Mouse (Mus musculus) lung, postnatal 4 days (tissue): ENCODE measurements around the gene Gm20708.
"Not testable (repeated sequence)": the region's sequence is repeated elsewhere in the genome, so short reads cannot be mapped to it uniquely, and the experiment has no call there.

Experiments used
- DNase-seq, 2 experiments: peaks; one replicate each; pipeline ENCODE4 v3.0.0; 2021

The Gm20708 gene

GRCm38 (mm10) chr11:117781199-117781821 lies 28.2 kb upstream of the Gm20708 start:
- DNase-seq = peak; percentile 87 to 90

DNA sequence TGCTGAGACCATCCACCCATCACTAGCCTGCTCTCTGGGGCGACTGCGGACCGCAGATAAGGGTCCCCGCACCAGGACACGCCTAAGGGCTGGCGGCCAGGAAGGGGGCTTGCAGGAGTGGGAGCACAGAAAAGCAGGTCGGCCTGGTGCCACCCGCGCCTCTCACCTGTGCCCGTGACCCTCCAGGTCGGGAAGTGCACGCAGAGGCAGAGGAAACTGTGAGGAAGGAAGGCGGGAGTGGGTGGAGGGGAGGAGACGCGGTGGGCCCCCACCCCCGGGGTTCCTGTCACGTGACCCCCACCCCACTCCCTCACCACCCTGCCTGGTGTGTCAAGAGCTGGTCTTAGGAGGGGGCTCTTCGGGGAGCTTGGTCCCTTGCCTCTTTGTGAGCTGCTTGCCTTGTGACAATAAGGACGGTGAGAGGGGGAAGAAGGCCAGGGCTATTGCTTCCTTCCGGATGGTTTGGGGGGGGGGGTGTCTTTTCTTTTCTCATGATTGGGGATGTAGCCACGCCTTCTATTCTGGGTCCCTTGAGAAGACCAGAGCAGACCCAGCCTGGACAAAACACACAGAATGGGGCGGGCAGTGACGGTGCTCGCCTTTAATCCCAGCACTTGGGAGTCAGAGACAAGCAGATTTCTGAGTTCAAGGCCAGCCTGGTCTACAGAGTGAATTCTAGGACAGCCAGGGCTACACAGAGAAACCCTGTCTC lies 27.3 kb upstream of the Gm20708 start, which contains the start of the genes Tmc8 and Tmc6:
Tmc8 (plus strand) TSS at position 84 of the 712 bp plus-strand sequence.
Tmc6 (minus strand) TSS at position 206 of the 712 bp plus-strand sequence.
- peak; percentile 78 to 83 for DNase-seq

DNA sequence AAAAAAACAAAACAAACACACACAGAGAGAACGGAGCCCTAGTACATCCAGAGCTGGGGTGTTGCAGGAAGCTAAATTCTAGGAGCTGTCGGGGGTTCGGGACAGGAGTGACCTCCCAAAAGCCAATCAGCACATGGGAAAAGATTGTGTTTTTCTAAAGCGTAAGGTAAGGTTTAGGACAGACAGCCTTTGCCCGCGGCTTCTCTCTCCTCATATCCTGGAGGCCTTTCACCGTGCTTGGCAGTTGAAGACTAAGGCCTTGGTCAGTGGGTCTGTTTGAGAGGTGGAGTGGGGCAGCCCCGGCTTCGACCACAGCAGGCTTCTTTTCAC lies 26.8 kb upstream of the Gm20708 start:
- DNase-seq = no peak

DNA sequence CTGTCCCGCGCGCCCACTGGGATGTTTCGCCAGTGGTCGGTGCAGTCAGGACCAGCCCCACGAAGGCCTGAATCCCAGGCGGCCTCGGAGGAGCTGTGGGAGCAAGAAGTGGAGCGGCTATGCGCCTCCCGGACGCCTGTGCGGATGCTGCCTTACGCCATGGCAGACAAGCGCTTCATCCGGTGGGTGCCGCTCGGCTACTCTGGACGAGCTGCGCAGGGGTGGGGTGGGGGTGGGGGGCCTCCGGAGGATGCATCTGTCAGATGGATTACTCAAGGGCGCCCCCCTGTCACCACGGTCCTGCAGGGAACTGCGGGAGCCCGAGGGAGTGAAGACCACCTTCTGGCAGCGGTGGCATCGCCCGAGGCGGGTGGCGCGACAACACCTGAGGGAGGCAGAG lies 26.4 kb upstream of the Gm20708 start:
- peak; percentile 81 to 85 for DNase-seq

GRCm38 (mm10) chr11:117783683-117784309 lies 25.7 kb upstream of the Gm20708 start:
- DNase-seq = peak; percentile 56 to 63

- DNase-seq = peak; percentile 74 to 78
Measured at GRCm38 (mm10) chr11:117786294-117786693, 23.2 kb upstream of the Gm20708 start.

DNA sequence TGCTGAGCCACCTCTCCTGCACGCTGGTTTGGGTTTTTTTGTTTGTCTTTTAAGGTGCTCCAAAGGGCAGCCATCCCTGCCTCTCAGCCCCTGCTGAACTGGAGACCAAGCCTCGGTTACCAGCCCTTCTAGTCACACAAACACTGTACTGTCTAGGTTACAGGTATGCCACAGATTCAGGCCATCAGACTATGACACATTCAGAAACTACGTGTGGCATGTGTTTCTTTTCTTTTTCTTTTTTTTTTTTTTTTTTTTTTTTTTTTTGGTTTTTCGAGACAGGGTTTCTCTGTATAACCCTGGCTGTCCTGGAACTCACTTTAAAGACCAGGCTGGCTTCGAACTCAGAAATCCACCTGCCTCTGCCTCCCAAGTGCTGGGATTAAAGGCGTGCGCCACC lies 21.0 kb upstream of the Gm20708 start:
- DNase-seq = not testable (repeated sequence)

- peak; percentile 74 to 84 for DNase-seq
Measured at GRCm38 (mm10) chr11:117790286-117790685, 19.2 kb upstream of the Gm20708 start.

- DNase-seq = peak; percentile 45 to 71
Measured at GRCm38 (mm10) chr11:117790703-117791440, 18.6 kb upstream of the Gm20708 start.

- DNase-seq = no peak
Measured at GRCm38 (mm10) chr11:117791441-117791761, 18.1 kb upstream of the Gm20708 start.

DNA sequence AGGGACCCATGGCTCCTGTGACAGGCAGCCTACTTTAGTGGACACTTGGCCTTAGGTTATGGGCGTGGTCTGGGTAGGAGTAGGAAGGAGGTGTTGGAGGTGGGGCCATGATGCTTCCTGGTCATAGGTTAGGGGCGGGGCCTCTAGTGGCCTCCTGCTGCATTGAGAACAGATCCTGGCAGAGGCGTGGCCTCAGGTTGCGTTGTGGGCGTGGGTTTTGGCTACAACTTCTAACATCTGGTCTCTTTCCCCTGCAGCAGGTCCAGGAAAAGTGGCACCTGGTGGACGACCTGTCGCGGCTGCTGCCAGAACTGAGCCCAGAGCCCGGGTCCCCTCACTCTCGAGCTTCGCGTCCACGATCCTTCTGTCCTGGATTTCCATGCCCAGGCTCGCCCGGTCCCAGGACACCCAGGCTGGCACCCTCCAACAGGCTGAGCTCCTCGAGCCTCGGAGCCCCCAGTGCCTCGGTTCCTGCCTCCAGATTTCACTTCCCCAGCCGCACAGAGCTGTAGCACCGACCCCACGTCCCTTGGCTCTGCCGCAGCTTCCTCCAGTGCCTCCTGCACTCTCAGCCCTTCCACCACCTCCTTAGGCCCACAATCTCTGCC lies 17.1 kb upstream of the Gm20708 start:
- peak; percentile 87 to 89 for DNase-seq

DNA sequence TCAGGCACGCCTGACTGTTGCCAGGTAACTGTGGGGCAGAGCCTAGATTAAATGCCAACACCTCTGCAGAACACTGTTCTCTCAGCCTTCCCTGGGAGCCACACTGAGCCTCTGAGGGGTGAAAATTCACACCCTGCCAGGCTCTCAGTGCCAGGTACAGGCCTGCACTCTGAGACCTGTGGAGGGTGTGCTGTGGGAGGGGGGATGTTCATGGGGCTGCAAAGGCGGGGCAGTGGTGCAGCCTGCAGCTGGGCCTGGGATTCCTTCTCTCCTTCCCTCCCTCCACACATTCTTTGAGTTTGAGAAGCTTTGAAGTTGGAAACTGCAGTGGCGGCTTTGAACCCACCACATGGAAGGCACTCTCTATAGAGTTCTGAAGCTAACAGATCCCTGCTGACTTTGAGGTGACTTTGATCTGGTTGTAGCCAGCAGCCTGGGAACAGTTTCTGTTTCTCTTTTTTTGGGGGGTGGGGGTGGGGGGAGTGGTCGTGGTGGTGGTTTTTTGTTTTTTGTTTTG lies 15.4 kb upstream of the Gm20708 start:
- no peak for DNase-seq

DNA sequence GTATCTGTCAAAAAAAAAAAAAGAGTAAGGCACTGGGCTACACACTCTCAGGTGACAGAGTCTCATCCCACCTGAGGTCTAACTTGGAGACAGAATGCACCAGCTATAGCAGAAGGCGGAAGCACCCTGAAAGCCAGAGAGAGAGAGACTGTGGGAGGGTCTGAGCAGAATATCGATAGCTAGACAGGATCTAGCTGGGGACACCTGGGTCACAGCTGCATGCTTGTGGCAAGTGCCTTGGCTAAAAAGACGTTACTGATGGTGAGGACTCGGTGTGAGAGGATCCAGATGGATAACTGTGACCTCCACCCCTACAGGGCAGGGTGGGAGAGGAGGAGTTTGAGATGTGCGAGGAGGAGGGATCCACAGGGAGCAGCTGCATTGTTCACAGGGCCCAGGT lies 12.5 kb upstream of the Gm20708 start:
- no peak for DNase-seq

DNA sequence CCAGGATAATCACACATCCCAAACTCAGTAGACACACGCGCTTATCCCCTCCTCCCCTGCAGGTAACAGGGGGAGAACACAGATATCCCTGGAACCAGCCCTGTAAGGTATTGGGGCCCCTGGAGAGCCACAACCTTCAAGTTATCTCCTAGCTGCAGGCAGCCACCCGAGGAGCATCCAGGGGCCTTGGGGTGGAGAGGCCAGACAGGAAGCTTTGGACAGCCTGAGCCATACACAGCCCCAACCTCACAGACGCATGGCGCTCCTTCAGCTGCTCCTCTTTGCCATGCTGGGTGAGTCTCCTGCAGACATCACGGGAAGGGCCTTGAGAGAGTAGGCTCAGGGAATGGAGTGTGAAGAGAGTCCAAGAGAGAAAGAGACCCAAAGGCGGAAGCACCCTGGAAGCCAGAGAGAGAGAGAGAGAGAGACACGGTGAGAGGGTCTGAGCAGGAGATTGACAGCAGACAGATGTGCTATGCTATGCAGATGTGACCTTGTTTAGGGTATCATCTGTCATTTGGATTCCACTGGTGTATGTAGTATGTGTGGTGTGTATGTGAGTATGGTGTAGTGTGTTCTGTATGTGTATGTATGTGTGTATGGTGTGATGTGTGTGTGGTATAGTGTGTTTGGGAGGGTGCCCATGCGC lies 11.8 kb upstream of the Gm20708 start, which contains the start of gene 6030468B19Rik:
6030468B19Rik (plus strand) TSS at position 150 of the 649 bp plus-strand sequence.
- DNase-seq = no peak

GRCm38 (mm10) chr11:117798160-117798541 lies 11.3 kb upstream of the Gm20708 start:
- DNase-seq = no peak

DNA sequence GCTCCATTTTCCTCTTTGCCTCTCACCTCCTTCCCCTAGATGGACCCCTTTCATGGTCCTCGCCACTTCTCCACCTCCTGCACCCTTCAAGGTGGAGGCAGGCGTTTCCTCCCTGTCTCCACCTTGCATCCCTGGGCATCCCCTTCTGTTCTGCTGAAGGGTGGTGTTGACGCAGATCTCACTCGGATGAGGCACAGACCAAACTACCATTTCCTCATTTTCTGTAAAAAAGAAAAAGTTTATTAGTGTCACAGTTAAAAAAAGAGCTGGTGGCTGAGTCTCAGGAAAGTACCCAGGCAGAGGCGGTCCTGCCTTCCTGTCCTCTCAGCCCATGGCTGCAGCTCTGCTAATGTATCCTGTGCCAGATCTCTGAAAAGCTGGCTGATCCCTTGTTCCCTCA lies 10.3 kb upstream of the Gm20708 start:
- no peak for DNase-seq

DNA sequence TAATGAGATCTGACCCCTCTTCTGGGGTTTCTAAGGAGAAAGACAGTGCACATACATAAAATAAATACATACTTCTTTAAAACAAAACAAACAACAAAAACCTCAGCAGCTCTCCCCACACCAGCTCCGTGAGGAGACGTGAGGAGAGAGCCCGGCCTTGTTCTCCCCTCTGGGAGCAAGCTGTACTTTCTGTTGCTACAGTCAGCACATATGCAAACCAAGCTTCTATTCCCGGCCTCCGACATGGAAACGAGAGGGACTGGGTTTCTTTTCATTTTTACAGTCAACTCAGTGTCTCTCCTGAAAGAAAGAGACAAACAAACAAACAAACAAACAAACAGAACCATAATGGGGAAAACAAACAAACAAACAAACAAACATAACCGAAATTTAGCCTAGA lies 9.4 kb upstream of the Gm20708 start:
- no peak for DNase-seq

DNA sequence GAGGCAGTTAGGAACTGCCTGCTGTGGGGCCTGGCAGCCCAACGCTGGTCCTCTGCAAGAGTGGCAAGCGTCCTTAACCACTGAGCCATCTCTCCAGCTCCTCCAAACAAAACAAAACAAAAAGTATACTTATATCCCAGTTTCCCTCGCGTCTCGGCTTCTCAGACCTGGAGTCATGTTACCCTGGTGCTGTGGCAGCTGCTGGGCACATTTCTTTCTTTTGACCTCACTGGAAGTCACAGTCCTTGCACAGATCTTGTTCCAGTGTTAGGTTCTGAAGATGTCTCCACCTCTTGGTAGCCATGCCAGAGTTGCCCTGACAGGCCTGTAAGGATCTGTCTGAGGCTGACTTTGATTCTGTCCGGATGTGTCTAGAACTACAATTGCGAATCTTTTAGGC lies 7.8 kb upstream of the Gm20708 start:
- no peak for DNase-seq

GRCm38 (mm10) chr11:117803166-117803688 lies 6.2 kb upstream of the Gm20708 start:
- DNase-seq = no peak

DNA sequence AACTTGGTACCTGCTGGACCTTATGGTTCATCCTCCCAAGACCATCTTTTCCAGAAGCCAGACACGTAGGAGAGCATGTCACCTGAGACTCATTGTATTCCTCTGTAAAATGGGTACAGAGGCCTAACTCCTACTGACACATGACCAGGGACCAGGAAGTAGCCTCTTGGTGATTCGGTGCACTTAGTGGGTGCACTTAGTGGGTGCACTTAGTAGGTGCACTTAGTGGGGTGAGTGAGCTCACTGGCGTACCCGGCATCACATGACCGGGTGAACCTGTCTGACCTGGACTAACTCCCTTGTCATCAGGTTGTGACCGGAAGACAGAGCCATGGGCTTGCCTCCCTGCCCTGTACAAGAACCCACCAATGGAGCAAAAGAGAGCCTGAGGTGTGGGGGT lies 2.7 kb upstream of the Gm20708 start:
- no peak for DNase-seq

DNA sequence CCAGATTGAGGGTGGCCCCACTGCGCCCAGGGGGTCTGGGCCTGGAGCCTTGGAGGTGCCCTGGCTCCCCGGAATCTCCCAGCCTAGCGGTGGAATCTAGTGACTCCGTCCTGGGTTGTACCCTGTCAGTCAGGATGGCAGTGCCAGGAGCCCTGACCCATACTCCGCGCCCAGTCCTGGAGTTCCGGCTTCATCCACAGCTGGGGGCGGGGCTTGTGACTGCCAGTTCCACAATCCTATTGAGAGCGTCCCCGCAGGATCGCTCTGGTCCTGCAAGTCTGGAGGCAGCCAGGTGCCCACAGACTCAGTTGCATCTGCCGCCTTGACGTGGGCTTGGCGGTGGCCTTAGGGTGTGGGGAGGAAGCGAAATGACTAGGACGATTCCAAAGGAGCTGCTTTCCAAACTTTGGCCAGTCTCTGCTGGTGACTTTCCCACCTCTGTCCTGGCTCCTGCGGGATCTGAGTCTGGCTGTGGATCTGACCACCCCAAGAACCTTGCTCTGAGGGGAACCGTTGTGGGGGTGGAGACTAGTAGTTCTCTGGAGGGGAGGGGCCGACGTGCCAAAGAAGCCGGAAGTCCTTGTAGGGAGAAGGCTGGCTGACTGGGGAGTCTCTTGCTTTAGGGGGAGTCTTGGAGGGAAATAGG lies 1.1 kb downstream of the Gm20708 start:
- peak; percentile 91 to 92 for DNase-seq
